ENCODE assay signal across 8 mouse cellular contexts in the genomic region with DNA sequence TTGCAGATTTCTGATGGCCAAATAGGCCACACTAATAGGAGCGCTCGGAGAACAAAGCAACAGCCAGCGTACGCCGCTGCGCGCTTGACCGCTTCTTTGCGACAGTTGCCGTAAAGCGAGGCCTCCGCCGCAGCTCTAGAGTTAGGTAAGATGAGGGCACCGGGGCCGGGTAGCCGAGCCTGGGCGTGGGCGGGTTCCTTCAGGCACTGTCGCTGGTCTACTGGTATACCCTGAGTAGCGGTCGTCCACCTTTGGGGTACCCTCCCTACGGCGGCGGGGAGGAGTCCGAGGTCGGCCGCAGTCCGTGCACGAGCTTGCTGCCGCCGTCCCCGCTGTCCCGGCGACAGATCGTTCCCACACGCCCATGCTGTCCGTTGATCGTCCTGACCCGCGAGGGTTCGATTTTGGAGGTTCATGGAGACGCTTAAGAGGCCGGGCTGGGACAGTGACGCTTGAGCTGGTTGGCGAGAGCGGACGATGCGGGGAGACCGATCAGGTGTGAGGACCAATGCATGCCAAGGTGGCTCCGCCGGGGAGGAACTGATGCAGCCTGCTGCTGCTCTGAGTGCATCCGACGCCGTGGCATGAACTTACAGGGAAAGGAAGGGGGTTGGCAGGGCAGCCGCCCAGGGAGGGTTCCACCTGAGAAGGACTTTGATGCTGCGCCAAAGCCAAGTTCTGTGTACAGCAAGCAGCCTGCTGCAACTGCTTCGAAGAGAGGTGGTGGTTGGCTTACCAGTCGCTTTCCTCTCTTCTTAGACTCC. TPM values are rescaled to one million over a fixed set of nuclear protein-coding genes. Genes with fewer than 3 reads are reported as not detected.
DNase-seq lines count a peak whose midpoint lies in the region; ATAC-seq lines count a peak whose summit lies in the region.

No protein-coding gene starts in this region.

- peak; percentile 91 for DNase-seq in adipocyte (ENCODE audit: low spot score)
- DNase-seq in embryo, embryonic 10 days (ENCODE audit: low spot score), result peak; percentile 97
- peak; percentile 93 for DNase-seq in gastrocnemius, postnatal 10 days
- peak; percentile 90 for DNase-seq in induced T-regulatory cell, adult 2 months (ENCODE audit: low read depth)
- DNase-seq in left cerebral cortex, adult 9 months (ENCODE audit: low spot score in 2 of 2), result peak; percentile 80 to 93
- peak; percentile 96 for DNase-seq in right cerebral cortex, postnatal 14 days
- DNase-seq in urinary bladder, postnatal 36 days (ENCODE audit: low spot score in 2 of 2), result peak; percentile 82 to 87

- peak; percentile 90 for ATAC-seq in megakaryocyte progenitor cell, adult 5-6 weeks (replicated peaks; ENCODE audit: poor library complexity)

RNA-seq across cellular contexts. Expression of a gene that starts 0.4 kb away (rescaled TPM):
- 1 to 10 TPM; 7.5 to 9.1 TPM for total RNA-seq in gastrocnemius, postnatal 10 days (2021)
- 6.6 and 8.1 TPM in 2 replicates for total RNA-seq in megakaryocyte progenitor cell, adult 5-6 weeks (2015)
- total RNA-seq in megakaryocyte progenitor cell, adult 5-6 weeks (2017), result 3.5 and 4.3 TPM in 2 replicates

Comparison
In these comparisons a context has a peak if more than half of its experiments do, and no peak if none do; other contexts are left out.
1. Peak in every context shown above with its lines: DNase-seq and ATAC-seq.